In the genomic region with DNA sequence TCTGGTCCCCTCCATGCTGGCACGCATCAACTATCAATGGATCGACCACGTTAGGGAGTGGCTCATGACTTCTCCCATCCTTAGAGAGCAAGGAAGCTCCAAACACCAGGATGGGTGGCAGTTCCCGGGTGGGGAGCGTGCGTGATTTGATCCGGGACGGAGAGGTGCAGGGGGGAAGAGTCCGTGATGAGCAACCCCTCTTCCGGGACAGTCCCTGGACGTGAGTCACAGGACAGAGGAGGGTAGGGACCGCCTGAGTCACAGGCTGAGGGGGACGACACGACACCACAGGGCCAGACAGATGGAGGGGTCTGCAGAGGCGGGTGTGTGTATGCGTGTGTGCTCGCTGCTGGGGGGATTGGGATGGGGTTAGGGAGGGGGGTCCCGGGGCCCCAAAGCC, we compare ENCODE assay signal across 8 mouse cellular contexts. TPM values are rescaled to one million over a fixed set of nuclear protein-coding genes. Genes with fewer than 3 reads are reported as not detected.
DNase-seq lines count a peak whose midpoint lies in the region; ATAC-seq and TF ChIP-seq lines count a peak whose summit lies in the region.

No protein-coding gene starts in this region.

- H3K4me1 ChIP-seq in heart, embryonic 12.5 days (replicated peaks) = peaks cover 7% of the 10 kb centered on the region; the same call in 1 of the 2 replicates
- no peaks in the 10 kb centered on the region for H3K4me1 ChIP-seq in forebrain, embryonic 11.5 days (replicated peaks; ENCODE audit: control insufficient read depth, insufficient read depth, low read length)
- H3K4me1 ChIP-seq in testis, adult 2 months (ENCODE audit: control insufficient read depth, insufficient read depth, low read length) = peaks cover 2% of the 10 kb centered on the region; the same call in 1 of the 2 replicates

- no peaks in the 10 kb centered on the region for H3K36me3 ChIP-seq in heart, embryonic 12.5 days
- no peaks in the 10 kb centered on the region for H3K36me3 ChIP-seq in forebrain, embryonic 11.5 days (ENCODE audit: control insufficient read depth, insufficient read depth, low read length)
- no peaks in the 10 kb centered on the region for H3K36me3 ChIP-seq in testis, adult 2 months (ENCODE audit: control insufficient read depth, insufficient read depth, low read length)

- TF ChIP-seq CTCF in testis, adult 2 months (IDR thresholded peaks at IDR 0.05; ENCODE audit: control insufficient read depth, insufficient read depth, insufficient replicate concordance, low read depth, low read length) = no peak

- H3K9me3 ChIP-seq in heart, embryonic 12.5 days (replicated peaks) = no peaks in the 10 kb centered on the region
- no peaks in the 10 kb centered on the region for H3K9me3 ChIP-seq in forebrain, embryonic 11.5 days (ENCODE audit: control insufficient read depth, low read length)

- peak overlapping the region; percentile 99 for H3K4me3 ChIP-seq in heart, embryonic 12.5 days
- H3K4me3 ChIP-seq in forebrain, embryonic 11.5 days (ENCODE audit: low read depth, low read length) = peak overlapping the region; percentile 93
- H3K4me3 ChIP-seq in testis, adult 2 months (ENCODE audit: control insufficient read depth, low read depth, low read length) = peak overlapping the region; percentile 88

- peak overlapping the region; percentile 75 for H3K27ac ChIP-seq in heart, embryonic 12.5 days (ENCODE audit: poor library complexity, severe bottlenecking)
- peak overlapping the region; percentile 59; the same call in 1 of the 2 replicates for H3K27ac ChIP-seq in forebrain, embryonic 11.5 days (ENCODE audit: low read depth, low read length)
- peak overlapping the region; percentile 82 for H3K27ac ChIP-seq in testis, adult 2 months (ENCODE audit: control insufficient read depth, insufficient read depth, low read depth, low read length)

- intact Hi-C loops in heart, postnatal 14 days (cut with DNase I) = loop anchor here (5.0 kb wide), 3 partner anchors 63 to 877 kb away; no protein-coding TSS in a partner anchor

- no peak; the same call in 1 of the 2 replicates for TF ChIP-seq POLR2A in testis, adult 2 months (IDR thresholded peaks at IDR 0.05; ENCODE audit: control insufficient read depth, low read depth, low read length)

- no peaks in the 10 kb centered on the region for H3K27me3 ChIP-seq in heart, embryonic 12.5 days (replicated peaks)
- H3K27me3 ChIP-seq in forebrain, embryonic 11.5 days (ENCODE audit: control insufficient read depth, insufficient read depth, low read length) = no peaks in the 10 kb centered on the region
- no peaks in the 10 kb centered on the region for H3K27me3 ChIP-seq in testis, adult 2 months (ENCODE audit: control insufficient read depth, insufficient read depth, low read length)

- H3K9ac ChIP-seq in heart, embryonic 12.5 days = peak overlapping the region; percentile 89
- peak overlapping the region; percentile 65 for H3K9ac ChIP-seq in forebrain, embryonic 11.5 days (ENCODE audit: low read length)

- WGBS in heart, embryonic 12.5 days = under 1% methylated on average over 18 of the region's 18 CpGs
- WGBS in forebrain, embryonic 11.5 days = 1% methylated on average over 18 of the region's 18 CpGs

- peak; percentile 67 for ATAC-seq in heart, embryonic 12.5 days (ENCODE audit: insufficient number of reproducible peaks, low FRiP score)
- peak; percentile 58 for ATAC-seq in activated CD4-positive, CD25-positive, alpha-beta regulatory T cell, adult 4 months
- ATAC-seq in forebrain, embryonic 11.5 days (replicated peaks; ENCODE audit: low FRiP score) = peak; percentile 83
- peak; percentile 60 for ATAC-seq in inflammation-experienced regulatory T-cells, adult 6 months
- peak; percentile 47 for ATAC-seq in megakaryocyte progenitor cell, adult 5-6 weeks (replicated peaks; ENCODE audit: poor library complexity)

- no peak for DNase-seq in heart, postnatal 14 days
- DNase-seq in 3T3-L1 (ENCODE audit: low read depth, low spot score) = peak; percentile 71
- DNase-seq in forebrain, embryonic 11.5 days (ENCODE audit: low spot score) = no peak

- peak overlapping the region; percentile 96 for H3K4me2 ChIP-seq in heart, embryonic 12.5 days
- peak overlapping the region; percentile 73 for H3K4me2 ChIP-seq in forebrain, embryonic 11.5 days (ENCODE audit: low read depth, low read length, severe bottlenecking)

RNA-seq across cellular contexts. Expression of a gene that starts 0.7 kb away (rescaled TPM):
- 98.8 and 103 TPM in 2 replicates for polyA plus RNA-seq in heart, embryonic 12.5 days (2016; fragmentation: Nextera tagmentation; extraction: Ambion mirVana)
- total RNA-seq in heart, postnatal 14 days (2021) = 10 to 100 TPM; 79.3 to 81.4 TPM
- polyA plus RNA-seq in activated CD4-positive, CD25-positive, alpha-beta regulatory T cell, adult 4 months (2017; shearing (Covaris generic)) = 10 to 100 TPM; 43.4 to 46.7 TPM
- polyA plus RNA-seq in forebrain, embryonic 11.5 days (2014; fragmentation: Nextera tagmentation; extraction: Ambion mirVana) = 181 and 183 TPM in 2 replicates
- polyA plus RNA-seq in inflammation-experienced regulatory T-cells, adult 6 months (2017; shearing (Covaris generic)) = 10 to 100 TPM; 38.0 to 51.8 (median 38.7) TPM
- total RNA-seq in megakaryocyte progenitor cell, adult 5-6 weeks (2015) = 136 and 143 TPM in 2 replicates
- 203 and 208 TPM in 2 replicates for total RNA-seq in megakaryocyte progenitor cell, adult 5-6 weeks (2017)
- 333 and 360 TPM in 2 replicates for polyA plus RNA-seq in testis, adult 2 months (2012; rRNA removed)
